Mouse (Mus musculus): Measurements from ENCODE around the gene Mtf1. TPM values are rescaled to one million over a fixed set of nuclear protein-coding genes. Genes with fewer than 3 reads are reported as not detected.
A peak's percentile ranks its signal among the peaks of the same experiment; 100 is the strongest.

The Mtf1 gene
- polyA plus RNA-seq, 1 experiment, result 12.4 TPM

GRCm38 (mm10) chr4:124850933-124851658 is 49.2 kb downstream of the Mtf1 start, which contains the start of gene 1110065P20Rik:
Gene 1110065P20Rik, minus strand, starts transcription at chr4:124851196.
- H3K27me3 ChIP-seq (ENCODE audit: control insufficient read depth, insufficient read depth, low read length), result no peaks in the 10 kb centered on the region
- peak within 1 kb of the TSS; percentile 93 for H3K4me3 ChIP-seq (ENCODE audit: low read depth, low read length)
- TF ChIP-seq POLR2A (IDR thresholded peaks at IDR 0.05; ENCODE audit: low read depth, low read length) (no peak; the same call in 1 of the 2 replicates), CTCF (IDR thresholded peaks at IDR 0.05; ENCODE audit: extremely low read depth, insufficient read length, insufficient replicate concordance, low read depth, low read length) (no peak)
- H3K36me3 ChIP-seq (ENCODE audit: control insufficient read depth, insufficient read depth, low read length), result peaks cover 13% of the 10 kb centered on the region; the same call in 1 of the 2 replicates
- WGBS, result under 1% methylated on average over 75 of the region's 75 CpGs
- H3K4me1 ChIP-seq (ENCODE audit: control insufficient read depth, insufficient read depth, insufficient read length, low read length), result peaks cover 4% of the 10 kb centered on the region
- H3K27ac ChIP-seq (ENCODE audit: insufficient read depth, low read depth, low read length), result peak within 1 kb of the TSS; percentile 45

GRCm38 (mm10) chr4:124856294-124856693 is 54.4 kb downstream of the Mtf1 start:
- Histone ChIP-seq H3K27me3 (ENCODE audit: control insufficient read depth, insufficient read depth, low read length) (peaks cover 2% of the 10 kb centered on the region), H3K36me3 (ENCODE audit: control insufficient read depth, insufficient read depth, low read length) (peaks cover 15% of the 10 kb centered on the region; the same call in 1 of the 2 replicates), H3K4me3 (ENCODE audit: low read depth, low read length) (no peak overlapping the region), H3K4me1 (ENCODE audit: control insufficient read depth, insufficient read depth, insufficient read length, low read length) (no peaks in the 10 kb centered on the region; the same call in 1 of the 2 replicates), H3K27ac (ENCODE audit: insufficient read depth, low read depth, low read length) (no peak overlapping the region)
- WGBS, result 94% methylated on average over 8 of the region's 8 CpGs
- no peak for TF ChIP-seq POLR2A (IDR thresholded peaks at IDR 0.05; ENCODE audit: low read depth, low read length)
- no peak for TF ChIP-seq CTCF (IDR thresholded peaks at IDR 0.05; ENCODE audit: extremely low read depth, insufficient read length, insufficient replicate concordance, low read depth, low read length)

GRCm38 (mm10) chr4:124858370-124858769 is 56.5 kb downstream of the Mtf1 start:
- no peak overlapping the region for H3K4me3 ChIP-seq (ENCODE audit: low read depth, low read length)
- WGBS, result 41% methylated on average over 5 of the region's 5 CpGs
- H3K27ac ChIP-seq (ENCODE audit: insufficient read depth, low read depth, low read length), result no peak overlapping the region
- peaks cover 11% of the 10 kb centered on the region; the same call in 1 of the 2 replicates for H3K36me3 ChIP-seq (ENCODE audit: control insufficient read depth, insufficient read depth, low read length)
- TF ChIP-seq POLR2A (IDR thresholded peaks at IDR 0.05; ENCODE audit: low read depth, low read length) (no peak), CTCF (IDR thresholded peaks at IDR 0.05; ENCODE audit: extremely low read depth, insufficient read length, insufficient replicate concordance, low read depth, low read length) (no peak)
- peaks cover 16% of the 10 kb centered on the region for H3K27me3 ChIP-seq (ENCODE audit: control insufficient read depth, insufficient read depth, low read length)
- no peaks in the 10 kb centered on the region for H3K4me1 ChIP-seq (ENCODE audit: control insufficient read depth, insufficient read depth, insufficient read length, low read length)

- TF ChIP-seq POLR2A (IDR thresholded peaks at IDR 0.05; ENCODE audit: low read depth, low read length), result no peak
- TF ChIP-seq CTCF (IDR thresholded peaks at IDR 0.05; ENCODE audit: extremely low read depth, insufficient read length, insufficient replicate concordance, low read depth, low read length), result no peak
- Histone ChIP-seq H3K4me1 (ENCODE audit: control insufficient read depth, insufficient read depth, insufficient read length, low read length) (no peaks in the 10 kb centered on the region), H3K36me3 (ENCODE audit: control insufficient read depth, insufficient read depth, low read length) (peaks cover 2% of the 10 kb centered on the region; the same call in 1 of the 2 replicates), H3K27ac (ENCODE audit: insufficient read depth, low read depth, low read length) (no peak overlapping the region), H3K4me3 (ENCODE audit: low read depth, low read length) (no peak overlapping the region), H3K27me3 (ENCODE audit: control insufficient read depth, insufficient read depth, low read length) (peaks cover 16% of the 10 kb centered on the region)
- WGBS, result 5% methylated on average over 7 of the region's 7 CpGs
Observed at GRCm38 (mm10) chr4:124860446-124860845, 58.5 kb downstream of the Mtf1 start.

- no peaks in the 10 kb centered on the region for H3K4me1 ChIP-seq (ENCODE audit: control insufficient read depth, insufficient read depth, insufficient read length, low read length)
- no peak for TF ChIP-seq POLR2A (IDR thresholded peaks at IDR 0.05; ENCODE audit: low read depth, low read length)
- no peak for TF ChIP-seq CTCF (IDR thresholded peaks at IDR 0.05; ENCODE audit: extremely low read depth, insufficient read length, insufficient replicate concordance, low read depth, low read length)
- WGBS, result 5% methylated on average over 73 of the region's 77 CpGs
- H3K4me3 ChIP-seq (ENCODE audit: low read depth, low read length), result peak within 1 kb of the TSS; percentile 33
- no peak within 1 kb of the TSS for H3K27ac ChIP-seq (ENCODE audit: insufficient read depth, low read depth, low read length)
- peaks cover 2% of the 10 kb centered on the region; the same call in 1 of the 2 replicates for H3K36me3 ChIP-seq (ENCODE audit: control insufficient read depth, insufficient read depth, low read length)
- peaks cover 16% of the 10 kb centered on the region for H3K27me3 ChIP-seq (ENCODE audit: control insufficient read depth, insufficient read depth, low read length)
Observed at GRCm38 (mm10) chr4:124861283-124862188, 59.6 kb downstream of the Mtf1 start, which contains the start of gene Maneal. Gene Maneal, minus strand, starts transcription at chr4:124862171.

- Histone ChIP-seq H3K27me3 (ENCODE audit: control insufficient read depth, insufficient read depth, low read length) (no peaks in the 10 kb centered on the region), H3K36me3 (ENCODE audit: control insufficient read depth, insufficient read depth, low read length) (no peaks in the 10 kb centered on the region), H3K4me3 (ENCODE audit: low read depth, low read length) (no peak overlapping the region), H3K27ac (ENCODE audit: insufficient read depth, low read depth, low read length) (no peak overlapping the region), H3K4me1 (ENCODE audit: control insufficient read depth, insufficient read depth, insufficient read length, low read length) (no peaks in the 10 kb centered on the region)
- TF ChIP-seq CTCF (IDR thresholded peaks at IDR 0.05; ENCODE audit: extremely low read depth, insufficient read length, insufficient replicate concordance, low read depth, low read length) (no peak), POLR2A (IDR thresholded peaks at IDR 0.05; ENCODE audit: low read depth, low read length) (no peak)
- 91% methylated on average over 1 of the region's 1 CpGs for WGBS
Observed at GRCm38 (mm10) chr4:124872719-124873118, 70.8 kb downstream of the Mtf1 start.

Measured in small intestine, adult 2 months (tissue).